Mouse (Mus musculus): ENCODE data around the gene Ifi204. TPM values are rescaled to one million over a fixed set of nuclear protein-coding genes. Genes with fewer than 3 reads are reported as not detected.
"Not testable (repeated sequence)": the region's sequence is repeated elsewhere in the genome, so short reads cannot be mapped to it uniquely, and the experiment has no call there.

The Ifi204 gene
- total RNA-seq (2017) = 160 to 239 TPM (median 218 TPM) in 3 replicates

DNA sequence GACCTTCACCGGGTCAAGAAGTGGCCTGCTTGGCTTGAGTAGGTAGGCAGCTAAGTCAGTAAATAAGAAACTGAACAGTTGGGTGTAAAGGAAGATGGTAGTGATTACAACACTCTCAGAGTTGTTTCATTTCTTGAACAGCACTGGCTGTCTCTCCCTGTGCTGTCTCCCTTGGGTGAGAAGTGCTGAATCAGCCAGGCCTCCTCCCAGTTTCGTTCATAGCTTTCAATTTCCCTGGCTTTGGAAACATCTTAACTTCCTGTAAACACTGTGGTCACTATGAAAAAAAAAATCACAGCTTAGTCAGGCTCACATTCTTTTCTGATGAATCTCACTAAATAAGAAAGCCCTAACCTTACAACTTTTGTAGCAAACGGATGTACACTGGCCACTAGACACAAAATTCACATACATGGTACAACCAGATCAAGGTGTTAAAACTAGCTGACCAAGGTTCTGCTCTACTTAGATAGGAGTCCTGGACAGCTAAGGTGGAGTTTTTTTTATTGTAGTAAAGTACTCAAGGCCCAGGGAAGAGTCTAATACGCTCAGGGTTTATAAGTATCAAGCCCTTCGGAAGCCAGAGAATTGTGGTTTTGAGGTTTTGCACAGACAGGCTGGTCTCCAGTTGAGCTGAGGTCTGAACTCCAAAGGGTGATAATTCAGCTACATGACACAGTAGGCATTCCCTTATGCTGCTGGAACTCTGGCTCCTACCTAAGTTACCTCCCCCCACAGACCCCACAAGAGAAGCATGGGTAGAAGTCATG, at the start of gene Ifi204:
TSS of gene Ifi204 (minus strand) at position 96 of the 770 bp plus-strand sequence.
- ATAC-seq (replicated peaks; ENCODE audit: insufficient number of reproducible peaks, low FRiP score, low TSS enrichment, poor library complexity, severe bottlenecking) = peak; percentile 93

DNA sequence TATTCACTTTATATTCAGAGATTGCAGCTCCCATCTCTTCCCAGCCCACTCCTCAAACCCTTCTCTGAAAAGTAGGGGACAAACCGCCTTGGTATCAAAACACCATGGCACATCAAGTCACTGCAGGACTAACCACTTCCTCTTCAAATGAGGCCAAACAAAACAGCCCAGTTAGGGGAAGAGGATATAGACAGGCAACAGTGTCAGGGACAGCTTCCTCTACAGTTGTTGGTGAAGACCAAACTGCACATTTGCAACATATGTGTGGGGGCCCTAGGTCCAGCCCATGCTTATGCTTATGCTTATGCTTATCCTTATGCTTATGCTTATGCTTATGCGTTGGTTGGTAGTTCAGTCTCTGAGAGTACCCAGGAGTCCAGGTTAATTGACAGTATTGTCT, 42.6 kb upstream of the Ifi204 start:
- ATAC-seq (replicated peaks; ENCODE audit: insufficient number of reproducible peaks, low FRiP score, low TSS enrichment, poor library complexity, severe bottlenecking) = peak; percentile 95

GRCm38 (mm10) chr1:173802689-173803281, 36.0 kb upstream of the Ifi204 start:
- ATAC-seq (replicated peaks; ENCODE audit: insufficient number of reproducible peaks, low FRiP score, low TSS enrichment, poor library complexity, severe bottlenecking) = peak; percentile 43; the same call in 1 of the 2 replicates

- ATAC-seq (replicated peaks; ENCODE audit: insufficient number of reproducible peaks, low FRiP score, low TSS enrichment, poor library complexity, severe bottlenecking) = not testable (repeated sequence)
Measured at GRCm38 (mm10) chr1:173802207-173802606, 35.5 kb upstream of the Ifi204 start.

DNA sequence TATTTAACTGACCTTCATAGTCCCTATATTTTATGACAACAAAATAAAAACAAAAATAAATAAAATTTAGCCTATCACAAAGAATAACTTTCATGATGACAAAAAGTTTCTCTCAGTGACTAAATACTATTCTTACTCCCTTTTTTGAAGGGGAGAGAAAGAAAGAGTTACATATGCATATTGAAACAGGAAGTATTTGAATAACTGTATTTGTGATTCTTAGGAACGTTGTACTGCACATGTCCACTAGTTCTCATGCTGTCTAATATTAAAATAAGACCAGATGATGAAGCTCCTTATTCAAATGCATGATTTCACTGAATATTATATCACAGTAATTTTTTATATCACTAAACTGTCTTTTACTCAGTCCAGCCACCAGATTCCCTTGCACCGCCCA, 35.0 kb upstream of the Ifi204 start:
- ATAC-seq (replicated peaks; ENCODE audit: insufficient number of reproducible peaks, low FRiP score, low TSS enrichment, poor library complexity, severe bottlenecking) = 0 out of 2 replicates have a peak, but pooled peaks have one; percentile 40

DNA sequence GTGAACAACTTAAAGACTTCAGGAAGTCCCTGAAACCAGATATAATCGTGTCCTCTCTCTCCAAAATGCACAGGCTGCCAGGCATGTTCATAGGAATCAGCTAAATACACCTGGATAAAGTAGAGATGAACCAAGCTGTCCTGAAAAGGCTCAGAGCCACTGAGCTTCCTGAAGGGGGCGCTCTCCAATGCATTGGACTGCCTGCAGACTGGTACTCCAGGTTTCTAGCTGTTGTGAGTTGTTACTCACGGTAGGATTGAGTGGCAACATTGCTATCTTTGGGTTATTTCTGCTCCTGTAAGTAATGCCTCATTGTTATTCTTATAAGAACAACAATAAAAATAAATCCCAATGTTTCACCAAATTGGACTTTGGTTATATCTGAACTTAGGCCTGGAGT, 6.7 kb upstream of the Ifi204 start:
- not testable (repeated sequence) for ATAC-seq (replicated peaks; ENCODE audit: insufficient number of reproducible peaks, low FRiP score, low TSS enrichment, poor library complexity, severe bottlenecking)

DNA sequence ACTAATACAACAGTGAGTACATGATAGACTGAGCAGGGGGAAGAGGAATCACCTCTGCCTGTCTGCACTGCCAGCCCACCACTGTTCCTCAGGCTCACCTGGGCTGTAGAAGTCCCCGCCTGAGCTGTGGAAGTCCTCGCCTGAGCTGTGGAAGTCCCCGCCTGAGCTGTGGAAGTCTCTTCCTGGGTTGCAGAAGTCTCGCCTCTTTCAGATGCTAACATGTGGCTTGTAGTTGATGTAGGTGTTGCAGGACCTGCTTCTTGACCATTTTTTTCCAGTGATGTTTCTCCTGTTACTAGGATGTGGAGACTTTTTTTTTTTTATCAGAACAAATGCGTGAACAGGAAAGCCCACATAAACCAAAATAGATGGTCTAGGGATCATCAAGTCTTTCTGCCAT, 6.7 kb downstream of the Ifi204 start:
- ATAC-seq (replicated peaks; ENCODE audit: insufficient number of reproducible peaks, low FRiP score, low TSS enrichment, poor library complexity, severe bottlenecking) = not testable (repeated sequence)

DNA sequence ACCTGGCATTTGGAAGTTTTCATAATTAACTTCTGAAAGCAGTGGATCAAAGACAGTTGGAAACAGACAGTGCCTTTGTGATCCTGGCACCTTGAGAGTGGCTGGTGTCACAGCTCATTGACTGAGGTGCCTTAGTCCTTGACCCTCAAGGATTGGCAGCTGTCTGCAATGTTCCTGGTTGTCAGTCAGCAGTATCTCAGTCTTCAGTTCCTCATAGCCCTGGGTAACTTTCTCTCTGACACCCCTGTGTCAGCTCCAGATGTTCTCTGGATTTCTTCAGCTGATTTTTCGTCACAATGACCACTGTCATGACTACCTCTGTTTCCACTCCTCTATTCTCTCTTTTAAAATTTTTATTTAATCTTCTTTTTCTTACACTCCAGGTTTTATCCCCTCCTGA, 24.5 kb downstream of the Ifi204 start:
- peak; percentile 64 for ATAC-seq (replicated peaks; ENCODE audit: insufficient number of reproducible peaks, low FRiP score, low TSS enrichment, poor library complexity, severe bottlenecking)

- ATAC-seq (replicated peaks; ENCODE audit: insufficient number of reproducible peaks, low FRiP score, low TSS enrichment, poor library complexity, severe bottlenecking) = peak; percentile 85
Measured at GRCm38 (mm10) chr1:173741656-173742055, 25.1 kb downstream of the Ifi204 start, which contains the start of gene Ifi207. TSS of gene Ifi207 (minus strand) at chr1:173741747.

DNA sequence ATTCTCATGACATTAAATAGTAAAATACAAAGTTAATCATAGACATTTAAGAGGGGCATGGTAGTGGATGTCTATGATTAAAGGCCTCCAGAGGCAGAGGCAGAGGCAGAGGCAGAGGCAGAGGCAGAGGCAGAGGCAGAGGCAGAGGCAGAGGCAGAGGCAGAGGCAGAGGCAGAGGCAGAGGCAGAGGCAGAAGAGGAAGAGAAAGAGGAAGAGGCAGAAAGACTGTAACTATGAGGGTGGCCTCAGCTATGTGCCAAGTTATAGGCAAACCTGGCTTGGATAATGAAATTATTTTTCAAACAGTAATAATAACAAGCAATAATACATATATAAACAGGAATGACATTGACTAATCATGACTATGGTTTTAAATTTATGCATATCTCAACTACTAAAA, 26.2 kb downstream of the Ifi204 start:
- 0 out of 2 replicates have a peak, but pooled peaks have one; percentile 48 for ATAC-seq (replicated peaks; ENCODE audit: insufficient number of reproducible peaks, low FRiP score, low TSS enrichment, poor library complexity, severe bottlenecking)

- peak; percentile 68 for ATAC-seq (replicated peaks; ENCODE audit: insufficient number of reproducible peaks, low FRiP score, low TSS enrichment, poor library complexity, severe bottlenecking)
Measured at GRCm38 (mm10) chr1:173736986-173737385, 29.8 kb downstream of the Ifi204 start.

DNA sequence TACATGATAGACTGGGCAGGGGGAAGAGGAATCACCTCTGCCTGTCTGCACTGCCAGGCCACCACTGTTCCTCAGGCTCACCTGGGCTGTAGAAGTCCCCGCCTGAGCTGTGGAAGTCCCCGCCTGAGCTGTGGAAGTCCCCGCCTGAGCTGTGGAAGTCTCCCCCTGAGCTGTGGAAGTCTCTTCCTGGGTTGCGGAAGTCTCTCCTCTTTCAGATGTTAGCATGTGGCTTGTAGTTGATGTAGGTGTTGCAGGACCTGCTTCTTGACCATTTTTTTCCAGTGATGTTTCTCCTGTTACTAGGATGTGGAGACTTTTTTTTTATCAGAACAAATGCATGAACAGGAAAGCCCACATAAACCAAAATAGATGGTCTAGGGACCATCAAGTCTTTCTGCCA, 31.7 kb downstream of the Ifi204 start:
- not testable (repeated sequence) for ATAC-seq (replicated peaks; ENCODE audit: insufficient number of reproducible peaks, low FRiP score, low TSS enrichment, poor library complexity, severe bottlenecking)

- ATAC-seq (replicated peaks; ENCODE audit: insufficient number of reproducible peaks, low FRiP score, low TSS enrichment, poor library complexity, severe bottlenecking) = no peak
Measured at GRCm38 (mm10) chr1:173733219-173733618, 33.5 kb downstream of the Ifi204 start.

Other genes starting within 250 kb of the Ifi204 start
- 8.1 to 25.5 TPM (median 8.2 TPM) in 3 replicates for gene Ifi214, start 231.0 kb downstream of the Ifi204 start, total RNA-seq (2017)
- 33.0 to 48.3 TPM (median 33.3 TPM) in 3 replicates for gene Ifi213, start 167.7 kb downstream of the Ifi204 start, total RNA-seq (2017)
- gene Ifi209, start 136.0 kb downstream of the Ifi204 start, total RNA-seq (2017) = 126 to 221 TPM (median 147 TPM) in 3 replicates
- 5.0 to 30.4 TPM (median 5.0 TPM) in 3 replicates for gene Ifi208, start 93.3 kb downstream of the Ifi204 start, total RNA-seq (2017)
- gene Ifi207, start 25.2 kb downstream of the Ifi204 start, total RNA-seq (2017) = 27.5 to 53.9 TPM (median 45.4 TPM) in 3 replicates
- 14.3 to 32.8 TPM (median 24.4 TPM) in 3 replicates for gene Ifi211, start 146.1 kb upstream of the Ifi204 start, total RNA-seq (2017)
- gene Mndal, start 175.5 kb upstream of the Ifi204 start, total RNA-seq (2017) = 230 to 569 TPM (median 257 TPM) in 3 replicates
- 55.5 to 174 TPM (median 84.6 TPM) in 3 replicates for gene Ifi203, start 175.7 kb upstream of the Ifi204 start, total RNA-seq (2017)
- not detected in 3 replicates for gene Ifi202b, start 215.8 kb upstream of the Ifi204 start, total RNA-seq (2017)